Mouse (Mus musculus) MEL (cell line): ENCODE data around the gene Asrgl1.
"Not testable (repeated sequence)": the region's sequence is repeated elsewhere in the genome, so short reads cannot be mapped to it uniquely, and the experiment has no call there.

Experiments used
- CTCF ChIP-seq, 3 experiments: IDR thresholded peaks in 2 of 3; conservative IDR thresholded peaks in 1 of 3; 2 replicates each; pipeline ENCODE4 v1.5.1; 2011 to 2012; ENCODE audit warnings: low read length in 3 of 3, low read depth in 2 of 3, mild to moderate bottlenecking in 2 of 3, improper control_type of control experiment in 1 of 3, inconsistent platforms in 1 of 3, mixed read lengths in 1 of 3, moderate library complexity in 1 of 3; ENCODE audit not compliant: control insufficient read depth in 1 of 3, insufficient read depth in 1 of 3, poor library complexity in 1 of 3, severe bottlenecking in 1 of 3
- ELF1 ChIP-seq: IDR thresholded peaks from 2 replicates; pipeline ENCODE4 v1.6.1; 2014; ENCODE audit warnings: low read depth, mild to moderate bottlenecking, inconsistent platforms, low read length, improper control_type of control experiment, moderate library complexity
- TAL1 ChIP-seq: IDR thresholded peaks from 2 replicates; pipeline ENCODE4 v1.6.1; 2012; ENCODE audit warnings: mild to moderate bottlenecking, inconsistent platforms, low read length, moderate library complexity, mixed read lengths

GRCm38 (mm10) chr19:9140361-9140760 lies 4.9 kb upstream of the Asrgl1 start:
- TF ChIP-seq TAL1; CTCF (IDR thresholded peaks at IDR 0.05 in 2 of 3, conservative IDR thresholded peaks at IDR 0.05 in 1 of 3; ENCODE audit: control insufficient read depth in 1 of 3, insufficient read depth in 1 of 3, low read depth in 2 of 3, low read length in 3 of 3, poor library complexity in 1 of 3, severe bottlenecking in 1 of 3); ELF1: not testable (repeated sequence)
